Mouse (Mus musculus) heart, postnatal 0 days (tissue): ENCODE results near the gene Scaf8.
"Not testable (repeated sequence)": the region's sequence is repeated elsewhere in the genome, so short reads cannot be mapped to it uniquely, and the experiment has no call there.

Source experiments
- CTCF ChIP-seq: IDR thresholded peaks from 2 replicates; pipeline ENCODE4 v1.5.1; 2016; ENCODE audit warnings: antibody characterized with exemption, control low read depth, low read depth
- EP300 ChIP-seq: IDR thresholded peaks from 2 replicates; pipeline ENCODE4 v1.6.1; 2016; ENCODE audit warnings: antibody characterized with exemption, low read depth

DNA sequence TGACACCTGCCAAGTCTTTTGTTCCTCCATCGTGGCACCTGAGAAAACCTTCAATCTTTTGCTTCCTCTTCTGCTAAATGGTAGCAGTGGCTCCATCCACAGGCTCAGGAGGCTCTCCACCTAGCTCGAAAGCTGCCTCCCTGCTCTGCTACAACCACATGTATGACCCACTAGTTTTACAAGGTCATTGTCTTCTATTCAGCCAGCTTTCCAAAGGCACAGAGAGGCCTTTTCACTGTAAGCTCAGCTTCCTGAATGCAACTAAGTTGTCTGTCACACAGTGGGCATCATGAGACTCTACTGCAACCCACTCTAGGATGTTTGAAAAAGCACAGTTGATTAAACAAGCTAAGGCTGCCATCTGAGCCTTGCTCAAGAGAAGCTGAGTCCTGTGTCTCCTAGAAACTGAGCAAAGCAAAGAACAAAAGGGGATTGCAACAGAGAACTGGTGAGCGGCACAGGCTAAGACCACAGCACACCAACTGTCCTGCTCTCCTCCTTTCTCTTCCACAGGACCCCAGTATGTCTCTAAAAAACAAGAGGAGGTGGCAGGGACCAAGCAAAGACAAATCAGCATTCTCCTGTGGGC is 33.2 kb upstream of the Scaf8 start:
- TF ChIP-seq CTCF, EP300: not testable (repeated sequence)
